Mouse (Mus musculus) lung, postnatal 0 days (tissue): ENCODE results near the gene Lrrk1.

Experiments used
- CTCF ChIP-seq: IDR thresholded peaks from 2 replicates; pipeline ENCODE4 v1.5.1; 2016; ENCODE audit warnings: antibody characterized with exemption, mild to moderate bottlenecking
- EP300 ChIP-seq: IDR thresholded peaks from 2 replicates; pipeline ENCODE4 v1.6.1; 2016; ENCODE audit warnings: antibody characterized with exemption, mild to moderate bottlenecking, control low read depth

- TF ChIP-seq CTCF = no peak
- TF ChIP-seq EP300 = no peak
These were observed 193.6 kb downstream of the Lrrk1 start for GRCm38 (mm10) chr7:66194511-66194910.
